Mouse (Mus musculus) E14TG2a.4 (cell line): Measurements from ENCODE around the gene Rps19bp1.

Source experiments
- CTCF ChIP-seq: conservative IDR thresholded peaks from 2 replicates; pipeline ENCODE4 v1.5.1; 2014; ENCODE audit warnings: low read length
- NANOG ChIP-seq: IDR thresholded peaks from 2 replicates; pipeline ENCODE4 v1.6.1; 2014; ENCODE audit warnings: borderline replicate concordance, low read length, mixed read lengths

- TF ChIP-seq CTCF (no peak), NANOG (no peak)
Measured at GRCm38 (mm10) chr15:80279053-80279452, 14.9 kb upstream of the Rps19bp1 start.
